Mouse (Mus musculus) liver, embryonic 14.5 days (tissue): ENCODE data around the gene Apobec3.

Source experiments
- CTCF ChIP-seq: IDR thresholded peaks from 2 replicates; pipeline ENCODE4 v1.5.1; 2016; ENCODE audit warnings: antibody characterized with exemption, low read depth, control low read depth
- EP300 ChIP-seq: IDR thresholded peaks from 2 replicates; pipeline ENCODE4 v1.6.1; 2016; ENCODE audit warnings: antibody characterized with exemption, low read depth

- TF ChIP-seq EP300 (no peak), CTCF (no peak)
Observed at GRCm38 (mm10) chr15:79962661-79963060, 71.2 kb downstream of the Apobec3 start.
